Mouse (Mus musculus): ENCODE results near the gene Npc1l1.
A peak's percentile ranks its signal among the peaks of the same experiment; 100 is the strongest.

Gene Npc1l1

DNA sequence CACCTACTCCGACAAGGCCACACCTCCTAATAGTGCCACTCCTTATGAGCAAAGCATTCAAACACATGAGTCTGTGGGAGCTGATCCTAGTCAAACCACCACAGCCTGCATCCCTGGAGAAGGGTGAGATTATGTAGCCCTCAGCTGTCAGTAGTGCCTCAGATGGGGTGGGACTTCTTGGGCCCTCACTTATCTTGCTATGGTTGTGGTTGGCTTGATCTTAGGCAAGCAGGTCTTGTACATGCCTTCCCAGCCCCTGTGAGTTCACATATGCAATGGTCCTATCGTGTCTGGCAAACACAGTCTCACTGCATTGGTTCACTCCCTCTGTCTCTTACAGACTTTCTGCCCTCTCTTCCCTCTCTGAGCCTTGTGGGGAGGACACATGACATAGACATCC, 22.9 kb downstream of the Npc1l1 start:
- DNase-seq (ENCODE audit: low spot score) = no peak

DNA sequence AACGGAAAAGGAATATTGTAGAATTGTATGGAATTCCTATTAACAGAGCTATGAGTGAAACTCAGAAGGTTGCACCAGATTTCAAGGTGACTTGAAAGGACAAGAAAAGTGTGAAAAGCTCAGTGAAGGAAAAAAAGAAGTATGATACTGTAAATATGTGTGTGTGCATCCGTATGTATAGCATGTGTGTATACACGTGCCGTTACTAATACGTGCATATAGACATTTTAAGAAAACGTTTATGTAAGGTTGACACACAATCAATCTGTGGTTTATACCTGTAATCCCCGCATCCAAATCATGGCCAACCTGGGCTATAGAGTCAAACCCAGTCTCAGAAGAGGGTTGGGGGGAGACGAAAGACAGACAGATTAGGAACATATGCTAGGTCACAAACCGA, 29.4 kb downstream of the Npc1l1 start:
- DNase-seq (ENCODE audit: low spot score) = no peak

DNA sequence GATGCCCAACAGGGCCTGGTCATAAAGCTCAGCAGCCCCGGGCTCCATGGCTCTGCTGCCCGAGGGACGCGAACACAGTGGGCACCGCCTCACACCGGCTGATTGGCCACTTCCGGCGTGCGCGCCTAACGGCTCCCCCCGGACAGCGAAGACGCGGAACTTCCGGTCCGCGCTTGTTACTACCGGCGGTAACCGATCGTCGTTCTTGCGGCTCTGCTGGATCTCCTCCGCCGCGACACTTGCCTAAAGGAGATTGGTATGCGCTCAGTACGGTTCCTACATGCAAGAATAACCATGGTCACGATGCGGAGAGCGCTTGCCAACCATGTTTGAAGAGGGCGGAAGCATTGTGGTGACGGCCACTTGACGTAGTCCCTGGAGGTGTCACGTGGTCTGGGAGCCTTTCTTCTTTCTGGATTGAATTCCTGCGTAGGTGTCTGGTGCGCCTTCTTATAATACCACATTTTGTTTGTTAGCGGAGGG, 29.8 kb downstream of the Npc1l1 start, which contains the start of gene Nudcd3:
Gene Nudcd3 (minus strand): TSS at position 329 of the 483 bp plus-strand sequence.
- peak; percentile 79 for DNase-seq (ENCODE audit: low spot score)

GRCm38 (mm10) chr11:6199410-6200086, 30.4 kb downstream of the Npc1l1 start, which contains the start of gene A730071L15Rik:
A730071L15Rik (plus strand) TSS chr11:6200029.
- DNase-seq (ENCODE audit: low spot score) = no peak

- no peak for DNase-seq (ENCODE audit: low spot score)
These were observed 31.5 kb downstream of the Npc1l1 start for GRCm38 (mm10) chr11:6198449-6198848.

DNA sequence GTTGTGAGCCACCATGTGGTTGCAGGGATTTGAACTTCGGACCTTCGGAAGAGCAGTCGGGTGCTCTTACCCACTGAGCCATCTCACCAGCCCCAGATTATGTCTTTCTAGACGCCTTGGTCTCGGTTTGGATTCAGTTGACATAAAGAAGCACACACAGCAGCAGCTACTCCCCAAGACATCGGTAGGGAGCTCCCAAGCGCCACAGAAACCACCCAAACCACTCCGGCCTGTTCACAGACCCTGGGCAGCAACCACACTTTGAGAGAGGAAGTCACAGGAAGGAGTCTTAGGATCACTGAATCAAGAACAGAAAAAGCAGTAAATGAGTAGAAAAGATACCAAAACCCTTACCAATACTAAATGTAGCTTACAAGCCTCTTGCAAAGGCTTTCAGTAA, 33.2 kb downstream of the Npc1l1 start:
- no peak for DNase-seq (ENCODE audit: low spot score)

DNA sequence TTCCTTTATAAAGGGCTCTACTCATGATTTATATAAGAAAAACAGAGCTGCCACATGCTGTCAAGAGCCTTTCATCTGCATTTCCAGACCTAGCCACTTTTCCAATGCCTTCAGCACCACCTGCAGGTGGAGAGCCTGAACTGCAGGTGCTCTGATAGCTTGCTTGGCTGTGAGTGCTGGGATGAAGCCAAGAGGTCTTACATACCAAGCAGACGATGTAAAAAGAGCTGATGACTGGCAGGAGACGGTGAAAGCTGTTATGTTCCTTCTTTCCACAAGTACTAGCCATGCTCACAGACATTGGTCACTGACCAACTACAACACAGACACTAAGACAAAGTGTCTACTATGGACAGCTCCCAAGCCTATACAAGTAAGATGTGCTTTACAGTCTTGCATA, 42.1 kb downstream of the Npc1l1 start:
- peak; percentile 66 for DNase-seq (ENCODE audit: low spot score)

- no peak for DNase-seq (ENCODE audit: low spot score)
These were observed 42.5 kb downstream of the Npc1l1 start for GRCm38 (mm10) chr11:6187399-6187798.

GRCm38 (mm10) chr11:6184202-6184935, 45.6 kb downstream of the Npc1l1 start:
- DNase-seq (ENCODE audit: low spot score) = no peak

DNA sequence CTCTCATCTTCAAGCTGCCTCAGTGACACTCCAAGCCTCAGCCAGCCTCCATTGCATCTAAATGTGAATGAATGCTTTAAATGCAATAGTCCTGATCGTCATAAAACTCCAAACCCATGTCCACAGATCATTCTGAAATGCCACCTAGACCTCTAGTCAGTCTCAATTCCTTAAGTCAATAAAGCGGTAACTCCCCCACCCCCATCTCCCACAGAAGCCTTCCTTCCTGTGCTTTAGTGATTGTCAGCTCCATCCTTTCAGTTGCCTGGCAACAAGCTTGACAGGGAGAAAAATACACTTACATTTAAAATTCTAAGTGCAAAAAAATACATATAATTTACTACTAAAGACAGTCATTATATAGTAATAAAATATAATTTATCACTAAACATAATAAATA, 46.7 kb downstream of the Npc1l1 start:
- DNase-seq (ENCODE audit: low spot score) = no peak

GRCm38 (mm10) chr11:6180811-6181399, 49.0 kb downstream of the Npc1l1 start:
- no peak for DNase-seq (ENCODE audit: low spot score)

GRCm38 (mm10) chr11:6179194-6179593, 50.7 kb downstream of the Npc1l1 start:
- DNase-seq (ENCODE audit: low spot score) = no peak

- no peak for DNase-seq (ENCODE audit: low spot score)
These were observed 51.2 kb downstream of the Npc1l1 start for GRCm38 (mm10) chr11:6178673-6179166.

DNA sequence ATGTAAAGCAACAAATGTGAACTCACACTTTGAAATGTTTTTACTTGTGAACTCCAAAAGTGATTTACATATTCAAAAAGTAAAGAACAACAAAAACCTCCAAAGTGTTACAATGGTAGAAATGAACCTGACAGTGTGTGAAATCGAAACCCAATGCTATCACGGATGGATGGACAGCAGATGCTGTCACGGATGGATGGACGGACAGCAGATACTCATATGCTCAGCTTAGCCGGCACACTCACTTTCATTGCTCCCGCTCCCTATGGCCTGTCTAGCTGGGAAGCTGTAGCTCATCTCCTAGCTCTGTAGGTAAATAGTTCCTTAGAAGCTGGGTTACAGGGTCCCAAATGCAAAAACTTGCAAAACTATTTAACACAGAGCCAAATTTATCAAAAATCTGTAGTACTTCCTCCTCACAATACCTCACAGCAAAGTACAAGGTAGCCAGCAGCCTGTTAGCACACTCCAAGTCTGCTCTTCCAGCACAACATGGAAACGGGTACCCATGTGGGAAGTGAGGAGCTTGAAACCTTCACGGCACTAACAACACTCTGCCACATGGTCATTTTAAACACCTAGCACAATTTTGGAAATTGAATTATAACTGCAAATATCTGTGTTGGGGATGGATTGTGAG, 52.0 kb downstream of the Npc1l1 start:
- no peak for DNase-seq (ENCODE audit: low spot score)

- no peak for DNase-seq (ENCODE audit: low spot score)
These were observed 54.4 kb downstream of the Npc1l1 start for GRCm38 (mm10) chr11:6175506-6175905.

DNA sequence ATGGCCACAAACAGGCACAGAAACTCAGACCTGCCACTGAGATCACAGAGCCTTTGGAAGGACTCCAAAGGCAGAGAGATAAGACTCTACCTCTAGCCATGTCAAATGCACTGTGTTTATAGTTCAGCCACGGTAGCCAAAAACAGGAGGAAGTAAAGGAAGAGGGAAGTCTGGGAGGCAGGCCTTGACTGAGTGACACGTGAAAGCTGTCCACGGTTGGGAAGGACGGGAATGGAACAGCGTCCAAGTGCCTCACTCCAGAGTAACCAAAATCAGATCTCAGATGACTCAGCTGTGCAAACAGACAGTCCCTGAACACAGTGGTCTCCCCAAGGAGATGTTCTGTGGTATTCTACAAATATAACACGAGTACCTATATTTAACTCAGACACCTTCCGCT, 55.2 kb downstream of the Npc1l1 start:
- DNase-seq (ENCODE audit: low spot score) = no peak

DNA sequence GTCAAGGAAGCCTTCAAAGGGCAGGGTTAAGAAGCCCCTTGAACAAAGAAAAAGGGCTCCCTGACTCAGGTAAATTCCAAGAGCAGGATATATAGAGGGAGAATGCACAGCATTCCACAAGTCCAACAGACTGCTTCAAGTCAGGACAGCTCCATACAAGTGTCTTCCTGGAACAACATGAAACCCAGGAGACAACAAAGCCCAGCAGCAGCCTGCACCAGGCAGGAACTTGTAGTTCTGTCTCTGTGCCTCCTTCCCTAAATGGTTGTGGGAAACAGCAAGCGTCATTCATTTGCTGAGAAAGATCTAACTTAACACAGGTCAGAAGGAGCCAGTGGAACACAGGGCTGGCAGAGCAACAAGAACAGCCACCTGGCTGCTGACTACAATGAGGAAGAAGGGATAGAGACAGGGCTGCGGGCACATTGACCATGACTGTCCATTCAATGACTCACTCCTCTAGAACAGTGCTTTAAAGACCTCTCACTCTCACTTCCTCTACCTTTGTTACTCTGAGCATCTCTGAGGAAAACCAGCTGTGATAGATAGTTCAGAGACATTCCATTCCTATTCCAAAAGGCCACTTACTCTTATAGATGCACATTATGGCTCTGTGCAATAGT, 60.8 kb downstream of the Npc1l1 start:
- DNase-seq (ENCODE audit: low spot score) = no peak

DNA sequence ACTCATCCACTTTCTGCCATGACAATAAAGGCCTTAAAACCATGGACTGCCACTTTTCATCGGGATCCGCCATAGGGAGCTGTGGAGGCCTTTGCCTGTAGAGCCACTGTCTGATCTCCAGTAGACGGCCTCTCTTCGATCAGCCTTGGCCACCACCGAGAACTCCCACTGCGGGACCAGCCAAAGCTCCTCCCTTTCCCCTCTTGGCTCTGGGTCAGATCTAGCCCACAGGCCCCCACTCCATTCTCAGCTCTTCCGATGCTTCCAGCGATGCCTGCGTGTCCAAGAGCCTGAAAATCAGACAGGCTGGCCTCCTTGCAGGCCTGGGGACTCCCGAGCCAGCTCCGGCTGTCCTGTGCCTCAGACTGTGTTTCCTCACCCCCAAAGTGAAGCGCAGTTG, 63.6 kb downstream of the Npc1l1 start:
- no peak for DNase-seq (ENCODE audit: low spot score)

- DNase-seq (ENCODE audit: low spot score) = no peak
These were observed 64.4 kb downstream of the Npc1l1 start for GRCm38 (mm10) chr11:6165391-6166081.

GRCm38 (mm10) chr11:6164781-6165180, 65.2 kb downstream of the Npc1l1 start:
- no peak for DNase-seq (ENCODE audit: low spot score)

DNA sequence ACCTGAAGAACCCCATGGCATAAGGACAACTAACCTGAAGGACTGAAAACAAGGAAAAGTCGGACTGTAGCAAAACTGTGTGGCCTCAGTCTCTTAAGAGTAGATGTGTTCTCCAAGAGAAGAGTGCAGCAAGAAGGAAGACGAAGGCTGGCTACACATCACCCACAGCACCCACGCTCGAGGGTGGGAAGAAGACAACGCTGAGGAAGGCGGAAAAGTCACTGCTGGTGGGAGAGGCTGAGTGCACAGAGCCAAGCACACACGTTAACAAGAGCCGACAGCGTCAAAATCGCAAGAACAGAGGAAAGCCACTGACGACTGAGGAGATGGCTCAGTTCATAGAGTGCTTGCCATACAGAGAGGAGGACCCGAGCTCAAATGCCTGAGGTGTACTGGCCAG, 66.2 kb downstream of the Npc1l1 start:
- DNase-seq (ENCODE audit: low spot score) = no peak

Data from ovary, postnatal 10 days (tissue).